Mouse (Mus musculus): ENCODE results near the gene Hebp1.
A peak's percentile ranks its signal among the peaks of the same experiment; 100 is the strongest.

The Hebp1 gene

DNA sequence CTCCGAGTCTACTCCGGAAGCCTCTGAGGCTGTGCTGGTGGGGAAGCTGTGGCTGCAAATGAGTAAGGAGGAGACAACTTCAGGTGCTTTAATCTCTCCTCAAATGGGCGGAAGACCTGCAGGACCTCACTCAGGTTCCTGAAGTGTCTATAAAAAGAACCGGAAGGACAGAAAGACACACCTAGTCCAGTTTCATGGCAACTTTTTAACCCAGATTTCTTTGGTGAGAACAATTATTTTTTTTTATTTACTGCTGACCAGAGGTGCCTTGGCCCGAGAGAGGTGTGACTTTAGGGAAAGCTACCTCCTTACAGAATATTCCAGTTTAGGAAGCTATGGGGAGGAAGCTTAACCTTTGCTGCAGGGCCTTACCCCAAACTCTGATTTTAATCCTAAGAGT, 79.6 kb downstream of the Hebp1 start, which contains the start of gene Gprc5d:
Gene Gprc5d, minus strand, starts transcription at position 101 of the 400 bp plus-strand sequence.
- no peak for DNase-seq (ENCODE audit: low read depth, low spot score)

DNA sequence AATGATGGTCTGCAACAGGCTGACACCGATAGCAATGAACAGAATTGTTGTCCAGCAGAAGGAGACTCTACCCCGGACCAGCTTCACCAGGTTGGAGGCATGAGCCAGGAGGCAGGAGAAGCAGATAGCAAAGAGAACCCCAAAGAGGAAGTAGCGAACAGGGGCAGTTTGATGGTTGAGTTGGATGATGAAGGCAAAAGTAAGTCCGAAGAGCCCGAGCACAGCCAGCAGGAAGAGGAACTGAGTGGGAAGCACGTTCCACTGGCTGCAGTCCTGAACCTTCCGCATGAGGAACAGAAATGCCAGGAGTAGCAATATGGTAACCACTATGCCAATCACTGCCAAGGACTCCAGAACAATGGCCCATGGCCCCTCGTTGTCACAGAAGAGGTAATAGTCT, 81.3 kb downstream of the Hebp1 start:
- DNase-seq (ENCODE audit: low read depth, low spot score) = no peak

DNA sequence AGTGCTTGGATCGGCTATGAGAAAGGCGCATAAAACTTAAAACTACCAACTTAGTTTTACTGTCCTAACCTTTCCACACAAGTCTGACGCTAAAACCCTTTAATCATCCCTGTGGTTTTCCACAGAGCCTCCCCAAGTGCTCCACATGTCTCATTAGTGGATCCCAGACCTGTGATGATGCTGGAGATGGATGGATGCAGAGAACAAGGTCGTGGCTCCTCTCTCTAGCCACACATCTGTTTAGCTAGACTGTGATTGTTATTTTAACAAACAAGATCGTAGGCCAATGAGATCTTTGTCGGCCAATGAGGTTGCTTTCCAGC, 84.7 kb downstream of the Hebp1 start:
- DNase-seq (ENCODE audit: low read depth, low spot score) = no peak

DNA sequence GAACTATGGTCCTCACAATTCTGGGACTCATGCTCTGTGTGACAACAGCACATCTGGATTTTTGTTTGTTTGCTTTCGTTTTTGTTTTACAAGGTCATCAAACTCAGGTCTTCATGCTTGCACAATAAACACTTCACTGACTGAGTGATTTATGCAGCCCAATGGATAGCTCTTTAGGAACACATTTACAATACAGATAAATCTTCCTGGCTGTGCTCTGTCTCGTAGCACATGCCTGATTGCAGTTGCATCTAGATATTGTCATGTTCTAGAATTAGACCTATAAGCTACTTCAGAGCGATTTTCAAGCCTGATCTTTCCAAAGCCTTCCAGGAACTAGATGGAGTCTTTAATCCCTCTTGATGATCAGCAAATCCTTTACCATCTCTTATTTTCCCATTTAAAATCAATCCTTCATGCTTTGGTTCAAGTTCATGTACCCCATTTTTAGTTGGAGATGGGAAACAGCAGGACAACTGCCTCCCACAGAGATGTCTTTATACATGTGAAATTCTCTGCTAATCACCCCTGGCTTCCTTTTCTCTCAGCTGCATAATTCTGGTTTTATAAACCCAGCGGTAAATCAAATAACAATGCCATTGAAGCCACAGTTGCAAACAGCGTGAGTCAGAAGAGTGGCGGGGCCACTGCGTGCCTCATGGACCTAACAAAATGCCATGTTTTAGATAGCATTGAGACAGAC, 85.3 kb downstream of the Hebp1 start:
- DNase-seq (ENCODE audit: low read depth, low spot score) = no peak

DNA sequence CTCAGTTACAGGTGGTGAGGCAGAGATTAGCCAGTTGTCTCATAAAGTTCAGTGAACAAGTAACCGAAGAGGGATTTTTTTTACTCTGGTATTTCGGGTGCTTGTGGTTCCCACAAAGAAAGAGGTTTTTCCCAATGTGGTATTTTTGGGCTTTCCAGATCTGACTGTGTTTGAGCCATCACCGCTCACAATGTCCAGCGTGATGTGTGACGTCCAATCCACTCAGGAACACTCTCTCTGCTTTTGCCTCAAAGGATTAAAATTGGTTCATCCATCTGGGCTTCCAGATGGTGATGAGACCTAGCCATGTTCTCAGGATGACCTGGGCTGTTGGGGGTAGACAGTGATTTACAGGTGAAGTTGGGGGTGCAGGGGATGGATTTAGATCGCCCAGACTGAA, 90.8 kb downstream of the Hebp1 start:
- no peak for DNase-seq (ENCODE audit: low read depth, low spot score)

DNA sequence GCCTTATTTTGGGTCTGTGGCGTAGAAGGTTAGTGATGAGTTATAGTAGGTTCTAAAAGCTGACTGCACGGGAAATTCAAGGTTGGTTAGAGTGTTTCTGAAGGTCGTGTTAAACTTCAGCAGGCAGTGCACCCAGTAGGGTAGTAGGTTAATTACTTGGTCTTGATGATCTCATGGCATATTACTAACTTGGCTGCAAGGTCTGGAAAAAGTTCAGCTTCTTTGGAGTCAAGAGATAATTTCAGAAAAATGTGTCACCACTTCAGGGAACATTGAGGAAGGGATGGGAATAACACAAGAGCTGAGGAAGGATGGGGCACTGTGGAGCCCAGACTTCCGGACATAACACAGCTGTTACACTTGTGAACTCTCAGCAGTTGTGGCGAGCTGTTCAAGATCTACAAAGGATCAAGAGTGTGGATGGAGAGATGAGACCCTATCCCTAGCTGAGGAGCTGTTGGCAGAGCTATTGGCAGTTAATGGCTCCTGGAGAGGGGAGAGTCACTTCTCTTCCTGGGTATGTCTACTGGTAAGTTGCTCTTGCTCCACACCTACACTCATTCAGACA, 95.0 kb downstream of the Hebp1 start:
- DNase-seq (ENCODE audit: low read depth, low spot score) = no peak

DNA sequence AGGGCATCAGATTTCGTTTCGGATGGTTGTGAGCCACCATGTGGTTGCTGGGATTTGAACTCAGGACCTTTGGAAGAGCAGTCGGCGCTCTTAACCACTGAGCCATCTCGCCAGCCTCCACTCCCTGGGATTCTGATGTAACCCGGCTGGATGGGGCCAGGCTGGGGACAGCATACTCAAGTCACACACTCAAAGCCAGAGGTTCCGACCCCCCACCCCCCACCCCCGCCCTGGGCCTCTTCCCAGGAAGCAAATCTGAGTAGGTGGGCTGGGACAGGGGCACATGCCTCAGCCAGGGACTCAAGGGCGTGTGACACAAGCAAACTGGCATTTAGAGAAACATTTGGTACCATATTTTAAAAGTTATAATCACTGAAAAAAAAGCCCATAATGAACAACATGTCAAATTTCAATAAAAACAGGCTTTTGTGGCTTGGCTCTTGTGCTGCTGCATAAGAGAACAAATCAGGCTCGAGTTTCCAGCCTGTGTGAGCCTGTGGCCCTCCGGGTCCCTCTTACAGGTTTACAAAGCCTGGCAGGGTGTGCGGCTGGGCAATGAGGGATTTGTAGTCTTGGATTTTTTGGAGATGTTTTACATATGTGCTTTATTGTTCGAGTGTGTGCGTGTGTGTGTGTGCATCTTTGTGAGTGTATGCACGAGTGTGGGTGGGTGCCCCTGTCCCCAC, 96.9 kb downstream of the Hebp1 start:
- no peak for DNase-seq (ENCODE audit: low read depth, low spot score)

DNA sequence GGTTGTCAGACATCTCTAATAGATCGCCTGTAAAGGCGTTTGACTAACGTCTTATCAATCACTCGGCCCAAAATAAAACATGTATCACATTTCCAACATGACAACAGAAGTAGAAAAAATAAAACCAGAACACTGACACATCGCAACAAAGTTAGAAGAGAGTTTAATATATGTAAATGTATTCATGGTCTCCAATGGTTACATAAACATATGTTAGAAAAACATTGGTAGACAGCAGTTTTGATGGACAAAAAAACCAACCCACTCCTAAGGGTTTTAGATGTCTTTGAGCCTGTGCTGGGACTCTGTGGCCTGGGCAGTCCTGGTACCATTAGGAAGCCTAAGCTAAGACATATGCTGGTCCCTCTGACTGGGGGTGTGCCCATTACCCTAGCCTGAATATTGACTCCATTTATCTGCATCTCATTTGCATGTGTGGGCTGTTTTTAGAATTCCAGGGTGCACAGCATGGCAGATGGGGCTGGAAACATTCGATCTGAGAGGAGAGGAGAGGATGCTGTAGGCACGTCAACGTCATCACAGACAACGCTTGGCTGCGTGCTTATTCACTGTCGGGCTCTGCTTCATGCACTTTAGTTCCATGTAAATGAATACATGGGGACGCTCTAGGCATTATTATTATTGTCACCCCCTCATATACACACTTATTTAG, 104.9 kb downstream of the Hebp1 start:
- no peak for DNase-seq (ENCODE audit: low read depth, low spot score)

DNA sequence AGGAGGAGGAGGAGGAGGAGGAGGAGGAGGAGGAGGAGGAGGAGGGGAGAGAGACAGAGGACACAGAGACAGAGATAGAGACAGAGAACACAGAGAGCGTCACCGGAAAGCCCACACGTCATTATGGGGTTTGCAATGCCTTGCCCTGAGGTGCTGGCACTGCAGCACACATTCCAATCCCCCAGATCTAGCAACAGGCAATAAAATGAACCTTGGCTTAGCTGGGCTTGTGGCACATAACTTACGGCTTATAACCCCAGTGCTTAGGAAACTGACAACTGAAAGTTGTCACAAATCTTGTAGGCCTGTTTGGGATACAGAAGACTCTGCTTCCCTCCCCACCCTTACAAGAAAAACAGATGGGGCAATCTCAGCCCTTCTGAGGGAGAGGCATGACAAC, 107.2 kb downstream of the Hebp1 start:
- no peak for DNase-seq (ENCODE audit: low read depth, low spot score)

DNA sequence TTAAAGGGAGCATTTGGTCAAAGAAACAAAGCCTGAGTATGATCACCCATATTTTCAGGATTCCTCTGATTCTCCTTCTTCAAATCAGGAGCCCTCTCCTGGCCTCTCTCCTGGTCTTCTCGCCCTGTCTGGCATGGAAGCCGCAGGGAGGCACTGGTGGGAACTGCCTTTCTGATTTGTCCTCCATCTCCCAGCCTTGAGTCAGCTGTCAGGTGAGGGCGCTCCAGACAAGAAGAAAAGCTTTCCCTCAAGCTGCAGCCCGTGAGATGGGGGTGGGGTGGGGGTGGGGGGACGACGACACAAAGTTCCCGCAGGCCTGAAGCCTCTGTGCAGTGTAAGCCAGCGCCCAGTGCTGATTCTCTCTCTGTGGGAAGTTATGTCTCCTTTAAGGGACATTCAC, 108.0 kb downstream of the Hebp1 start:
- DNase-seq (ENCODE audit: low read depth, low spot score) = no peak

DNA sequence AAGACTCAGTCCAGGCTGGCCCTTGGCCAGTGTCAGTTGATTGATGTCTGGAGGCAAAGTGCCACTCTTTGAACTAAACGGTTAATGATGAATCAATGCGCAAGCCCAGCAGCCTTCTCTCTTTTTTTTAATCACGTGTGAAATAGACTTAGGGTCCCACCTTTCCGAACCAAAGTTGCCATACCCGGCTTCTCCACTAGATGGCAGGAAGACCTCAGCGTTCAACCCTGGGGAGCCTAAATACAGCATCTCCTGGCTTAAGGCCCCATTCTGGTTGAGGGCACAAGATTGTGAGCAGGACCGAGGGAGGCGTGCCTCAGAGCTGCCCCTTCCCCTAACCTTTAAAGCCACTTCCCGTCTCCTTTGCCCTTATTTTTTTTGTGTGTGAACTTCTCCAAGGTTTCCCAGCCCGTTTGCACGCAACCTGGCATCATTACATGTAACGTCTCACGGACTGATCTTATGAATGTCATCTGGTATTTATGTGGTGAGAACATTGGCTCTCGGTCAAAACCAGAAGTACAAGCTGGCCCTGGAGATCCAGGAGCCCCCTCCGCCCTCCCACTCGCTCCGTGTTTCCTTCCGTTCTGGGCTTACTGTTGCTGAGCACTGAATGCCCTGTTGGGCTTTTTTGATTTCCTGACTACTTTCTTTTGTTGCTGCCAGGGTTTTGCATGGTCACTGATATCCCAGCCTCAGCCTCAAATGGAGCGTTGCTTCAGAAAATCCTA, 109.9 kb downstream of the Hebp1 start:
- peak; percentile 96 for DNase-seq (ENCODE audit: low read depth, low spot score)
